Mouse (Mus musculus) left cerebral cortex, postnatal 10 days (tissue): ENCODE measurements at regions not wholly inside any gene's neighbourhood (a gene's known extent, or its start where the extent isn't known, plus 50 kb on each side); places are given as distances from the start of the nearest gene placed in this dataset.

Experiments used
- DNase-seq, 2 experiments: peaks; one replicate each; pipeline ENCODE4 v3.0.0; 2021 to 2022; ENCODE audit warnings: low spot score in 2 of 2, mixed read lengths in 1 of 2; ENCODE audit errors: extremely low spot score in 1 of 2
- intact Hi-C: fragments of 180-260 bp; cut with DNase I; formaldehyde crosslinking; loops from one replicate; pipeline ENCODE4 v1.15.1; 2025

DNA sequence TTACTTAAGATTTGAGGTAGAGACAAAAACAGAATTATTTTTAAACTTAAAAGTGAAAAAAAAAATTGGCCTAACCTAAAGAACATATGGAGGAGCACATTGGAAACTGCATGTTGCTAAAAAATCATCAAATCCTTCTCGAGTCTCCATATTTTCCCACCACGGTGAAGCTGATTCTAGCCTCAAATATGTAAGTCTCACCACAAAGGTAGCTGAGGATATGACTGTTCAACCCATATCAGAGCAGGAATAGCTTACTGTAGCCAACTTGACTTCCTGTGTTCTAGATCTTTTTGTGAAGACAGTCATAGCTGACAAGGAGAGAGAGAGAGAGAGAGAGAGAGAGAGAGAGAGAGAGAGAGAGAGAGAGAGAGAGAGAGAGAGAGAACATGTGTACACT is 1039.8 kb downstream of the Car8 start:
- intact Hi-C loops, result no loop called here

DNA sequence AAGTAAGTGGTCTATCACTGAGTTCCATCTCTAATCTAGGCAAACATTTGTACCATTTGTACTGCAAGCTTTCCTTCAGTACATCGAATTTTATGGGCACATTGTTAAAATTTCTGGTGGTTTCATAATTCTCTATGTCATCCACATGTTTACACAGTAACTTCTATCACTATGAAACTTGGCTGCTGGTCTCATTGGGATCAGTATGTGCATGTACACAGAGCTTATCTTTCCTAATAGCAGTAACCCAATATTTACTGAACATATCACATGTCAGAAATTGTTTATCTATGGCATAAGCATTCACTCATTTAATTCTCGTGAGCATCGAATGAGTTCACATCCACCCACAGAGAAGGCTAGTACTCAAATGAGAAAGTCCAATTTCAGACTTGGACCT is 1042.3 kb downstream of the Car8 start:
- no peak for DNase-seq
- intact Hi-C loops, result no loop called here

More for the DNA sequence above, 1039.8 kb downstream of the Car8 start:
- DNase-seq, result no peak

- intact Hi-C loops, result no loop called here
Observed at GRCm38 (mm10) chr4:7195619-7196018, 1043.2 kb downstream of the Car8 start.

GRCm38 (mm10) chr4:7191912-7192311 is 1046.9 kb downstream of the Car8 start:
- DNase-seq, result peak in 1 of 2 experiments; percentile 39
- intact Hi-C loops, result no loop called here

More at GRCm38 (mm10) chr4:7195619-7196018, 1043.2 kb downstream of the Car8 start:
- no peak for DNase-seq

- intact Hi-C loops, result no loop called here
- DNase-seq, result no peak
Observed at GRCm38 (mm10) chr4:7191228-7191627, 1047.6 kb downstream of the Car8 start.

DNA sequence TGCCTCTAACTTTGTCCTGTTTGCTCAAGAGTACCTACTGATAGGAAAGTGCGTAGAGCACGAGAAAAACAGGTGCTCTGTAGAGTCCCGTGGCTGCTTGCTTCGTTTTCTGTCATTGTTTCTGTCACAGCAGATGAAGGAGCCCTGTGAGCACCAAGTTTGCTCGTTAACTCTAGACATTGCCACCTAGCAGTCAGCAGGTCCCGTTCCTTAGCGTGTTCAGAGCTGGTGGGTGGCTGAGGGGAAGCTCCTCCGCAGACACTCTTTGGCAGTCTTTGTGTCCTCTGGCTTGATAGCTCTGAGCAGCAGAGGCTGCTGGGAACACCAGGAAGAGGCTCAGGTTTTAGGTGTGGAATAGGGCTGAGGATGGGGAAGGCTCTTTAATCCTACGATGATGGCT is 1063.8 kb downstream of the Car8 start:
- intact Hi-C loops, result no loop called here
- DNase-seq, result no peak

DNA sequence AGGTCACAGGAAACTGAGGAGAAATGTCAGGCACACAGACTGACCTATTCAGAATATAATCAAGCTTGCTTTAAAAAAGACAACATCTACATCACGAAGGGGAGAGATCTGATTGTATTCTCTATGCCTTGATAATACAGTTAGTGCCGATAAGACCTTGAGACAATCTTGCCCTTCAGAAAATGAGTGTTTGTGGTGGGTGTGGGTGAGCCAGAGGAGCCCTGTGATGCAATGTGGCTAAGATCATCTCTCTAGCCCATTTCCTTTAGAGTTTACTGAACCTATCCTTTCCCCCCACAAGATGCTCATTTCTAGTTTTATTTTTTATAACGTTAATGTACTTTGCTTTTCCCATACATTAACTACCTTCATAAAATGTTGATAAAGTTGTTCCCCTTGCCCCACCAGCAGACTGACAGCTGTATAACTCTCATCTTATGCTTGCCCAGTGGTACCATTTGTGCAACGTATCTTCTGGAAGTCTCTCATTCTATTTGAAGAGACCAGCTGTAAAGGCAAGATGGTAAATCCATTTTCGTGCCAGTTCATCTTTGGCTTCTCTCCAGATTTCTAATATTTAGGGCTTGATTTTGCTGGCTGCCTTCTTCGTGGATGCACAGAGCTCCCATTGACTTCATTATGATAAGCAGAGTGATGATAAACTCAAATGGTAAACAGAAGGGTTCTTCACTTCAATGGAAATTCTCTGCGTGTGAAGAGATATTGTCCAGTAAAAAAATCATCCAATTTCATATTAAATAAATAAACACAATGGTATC is 1066.1 kb downstream of the Car8 start:
- DNase-seq, result no peak
- intact Hi-C loops, result no loop called here

DNA sequence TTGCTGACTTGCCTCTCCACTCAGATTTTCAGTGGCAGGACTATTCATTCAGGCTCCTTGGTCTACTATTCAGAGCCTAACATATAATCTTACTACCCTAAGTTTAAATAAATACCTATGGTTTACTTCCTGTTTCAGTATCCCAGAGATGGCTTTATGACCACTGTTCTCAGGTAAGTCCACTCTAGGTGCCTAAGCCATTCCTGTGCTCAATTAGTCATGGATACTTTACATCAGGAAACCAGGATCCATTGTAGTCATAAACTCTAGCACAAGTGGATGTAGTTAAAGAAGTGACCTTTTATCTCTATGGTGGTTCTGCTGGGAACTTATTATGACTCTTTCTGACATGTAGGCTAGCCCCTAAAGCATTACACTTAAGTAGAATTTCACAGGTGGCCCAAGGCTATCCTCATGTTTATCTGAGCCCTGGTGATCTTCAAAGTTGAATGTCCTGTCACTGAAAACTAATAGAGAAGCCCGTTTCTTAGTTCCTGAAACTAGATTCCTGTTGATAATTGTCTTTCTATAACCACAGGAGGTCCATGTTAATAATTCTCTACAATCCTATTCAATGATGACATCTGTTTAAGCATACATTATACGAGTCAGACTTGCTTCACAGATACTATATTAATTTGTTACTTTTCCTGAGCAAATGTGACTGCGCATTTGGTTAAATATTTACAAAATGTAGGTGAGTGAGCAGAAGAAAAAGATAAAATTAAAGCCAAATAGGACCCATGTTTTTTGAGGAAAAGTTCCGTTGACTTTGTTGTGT is 1067.0 kb downstream of the Car8 start:
- no peak for DNase-seq
- intact Hi-C loops, result no loop called here

DNA sequence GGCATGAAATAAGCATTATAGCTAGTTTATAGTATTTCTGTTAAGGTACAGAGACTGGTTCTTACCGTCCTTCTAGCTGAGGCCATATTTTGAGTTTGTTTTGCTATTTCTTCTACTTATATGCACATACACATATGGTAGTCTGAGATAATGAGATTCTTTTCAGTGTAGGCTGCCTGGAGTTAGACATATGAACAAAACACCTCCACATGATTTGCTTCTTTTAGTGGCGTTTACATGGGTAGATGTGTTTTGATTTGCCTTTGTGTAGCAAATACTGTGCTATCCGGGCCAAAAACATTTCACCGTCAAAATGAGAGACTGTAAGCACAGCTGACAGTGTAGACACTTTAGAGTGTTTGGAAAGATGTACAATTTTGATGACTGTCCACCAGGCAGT is 1077.4 kb downstream of the Car8 start:
- intact Hi-C loops, result no loop called here
- no peak for DNase-seq

DNA sequence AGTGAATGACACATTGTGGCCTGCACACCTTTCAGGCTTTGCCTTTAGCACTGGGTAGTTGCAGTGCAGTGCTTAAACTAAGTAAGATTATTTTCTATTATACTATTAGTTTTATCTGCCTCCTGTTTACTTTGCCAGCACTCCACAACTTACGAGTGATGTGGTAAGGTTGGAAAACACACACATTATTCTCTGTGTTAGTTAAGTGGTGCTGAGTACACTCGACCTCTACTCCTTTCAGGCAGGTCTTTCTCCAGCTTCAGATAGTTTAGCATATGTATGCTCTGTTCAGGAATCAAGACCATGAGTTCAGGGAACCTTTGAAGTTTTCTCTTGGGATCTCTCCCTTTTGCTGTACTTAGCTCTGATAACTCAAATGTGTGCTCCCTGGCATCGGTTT is 1081.0 kb downstream of the Car8 start:
- no peak for DNase-seq
- intact Hi-C loops, result no loop called here

DNA sequence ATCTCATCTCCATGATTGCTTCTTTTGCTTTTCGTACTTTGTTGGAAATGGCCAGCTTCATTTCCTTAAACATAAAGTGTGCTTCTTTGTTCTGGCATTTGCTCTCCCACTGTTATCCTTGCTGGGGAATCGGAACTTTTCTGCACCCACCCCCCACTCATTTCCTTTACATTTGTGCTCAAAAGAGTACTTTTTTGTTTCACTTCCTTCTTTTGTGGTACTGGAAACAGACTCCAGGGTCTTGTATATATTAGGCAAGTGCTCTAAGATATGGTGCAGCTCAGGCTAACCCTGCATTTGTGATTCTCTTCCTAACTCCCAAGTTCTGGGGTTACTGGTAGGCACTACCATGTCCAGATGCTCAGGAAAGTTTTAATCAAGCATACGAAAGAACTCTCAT is 1084.6 kb downstream of the Car8 start:
- intact Hi-C loops, result no loop called here
- DNase-seq, result no peak

DNA sequence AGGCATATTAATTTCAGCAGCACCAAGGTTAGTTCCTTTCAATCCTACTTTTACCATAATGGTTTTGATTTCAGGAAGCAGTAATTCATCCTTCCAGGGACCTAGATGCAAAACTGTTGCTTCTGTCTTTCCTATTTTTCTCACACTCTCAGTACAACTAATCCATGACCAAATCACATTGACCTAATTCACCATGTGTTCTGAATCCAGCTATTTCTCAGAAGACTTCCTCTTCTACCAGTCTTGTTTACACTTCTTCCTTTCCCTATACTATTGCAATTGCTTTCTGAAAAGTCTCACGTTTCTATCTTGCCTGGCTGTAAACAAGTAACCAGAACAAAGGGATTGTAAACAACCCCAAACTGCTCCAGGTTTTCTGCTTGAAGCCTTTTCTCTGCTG is 1085.0 kb downstream of the Car8 start:
- no peak for DNase-seq
- intact Hi-C loops, result no loop called here

- intact Hi-C loops, result no loop called here
- no peak for DNase-seq
Observed at GRCm38 (mm10) chr4:7145756-7146155, 1093.1 kb downstream of the Car8 start.

GRCm38 (mm10) chr4:7144215-7144614 is 1094.6 kb downstream of the Car8 start:
- intact Hi-C loops, result no loop called here
- DNase-seq, result no peak

GRCm38 (mm10) chr4:7143676-7144075 is 1095.2 kb downstream of the Car8 start:
- DNase-seq, result no peak
- intact Hi-C loops, result no loop called here

- DNase-seq, result no peak
- intact Hi-C loops, result no loop called here
Observed at GRCm38 (mm10) chr4:7142781-7143180, 1096.1 kb downstream of the Car8 start.

DNA sequence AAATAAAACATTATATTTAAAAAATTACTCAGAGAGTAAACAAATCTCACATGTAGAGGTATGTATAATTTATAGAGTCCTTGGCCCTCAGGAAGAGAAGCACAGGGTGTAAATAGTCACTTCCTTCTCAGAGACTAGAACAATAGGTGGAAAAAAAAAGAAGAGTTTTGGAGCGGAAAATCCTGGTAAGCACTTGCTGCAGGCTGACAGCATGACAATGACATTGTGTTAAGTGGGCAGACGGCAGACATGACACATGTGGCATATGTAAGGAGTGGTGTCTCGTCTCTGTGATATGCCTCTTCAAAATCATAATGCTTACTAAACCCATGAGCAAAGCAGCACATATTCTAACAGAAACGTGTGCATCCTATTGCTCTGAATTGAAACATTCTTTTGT is 1126.7 kb downstream of the Car8 start:
- intact Hi-C loops, result no loop called here
- DNase-seq, result no peak

DNA sequence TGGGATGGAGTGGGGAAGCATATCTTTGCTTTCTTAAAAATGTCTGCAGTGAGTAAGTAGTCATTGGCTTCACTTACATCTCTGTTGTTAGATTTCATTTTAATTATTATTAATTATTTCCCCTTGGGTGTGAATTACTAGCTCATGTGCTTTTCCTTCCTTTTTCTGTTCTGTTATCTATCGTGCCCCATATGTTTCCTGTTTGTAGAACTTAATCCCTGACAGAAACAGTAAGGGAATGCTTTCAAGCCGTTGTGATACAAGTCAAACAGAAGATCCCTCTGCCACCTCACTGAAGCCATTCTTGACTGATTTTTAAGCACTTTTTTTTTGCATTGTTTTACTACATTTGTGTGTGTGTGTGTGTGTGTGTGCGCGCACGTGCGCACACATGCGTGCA is 1145.9 kb downstream of the Car8 start:
- intact Hi-C loops, result no loop called here
- DNase-seq, result no peak

DNA sequence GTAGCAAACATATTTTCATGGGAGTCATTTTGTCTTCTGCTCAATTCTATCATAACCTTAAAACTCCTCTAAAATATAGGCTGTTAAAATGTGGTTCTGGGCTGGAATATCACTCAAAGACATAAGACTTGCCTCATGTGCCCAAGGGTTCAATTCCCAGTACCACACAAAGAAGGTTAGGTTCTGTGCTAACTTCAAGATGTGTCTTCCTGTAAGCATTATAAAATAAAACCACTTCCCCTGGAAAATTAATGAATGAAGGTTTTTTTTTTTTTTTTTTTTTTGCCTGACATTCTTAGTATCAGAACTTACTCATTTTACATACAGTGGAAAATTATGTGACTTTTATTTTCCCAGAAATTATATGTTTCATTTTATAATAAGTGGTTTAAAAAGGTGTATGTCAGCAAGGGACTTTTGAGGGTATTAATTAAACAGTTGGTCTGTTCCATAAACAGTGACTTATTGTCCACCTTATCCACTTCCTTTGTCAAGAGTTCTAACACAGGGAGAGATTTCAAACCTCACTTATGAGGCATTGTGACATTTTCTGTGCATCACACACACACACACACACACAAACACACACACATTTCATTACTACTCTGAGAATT is 1147.5 kb downstream of the Car8 start:
- intact Hi-C loops, result no loop called here
- DNase-seq, result no peak
